Mouse (Mus musculus) right cerebral cortex, postnatal 10 days (tissue): ENCODE measurements around the gene Creld1.

Experiments used
- DNase-seq, 2 experiments: peaks; one replicate each; pipeline ENCODE4 v3.0.0; 2021; ENCODE audit warnings: low spot score in 2 of 2

The Creld1 gene

GRCm38 (mm10) chr6:113508272-113508946 is 25.3 kb downstream of the Creld1 start:
- DNase-seq = peak in 1 of 2 experiments; percentile 35

GRCm38 (mm10) chr6:113508947-113509280 is 25.8 kb downstream of the Creld1 start:
- no peak for DNase-seq

- DNase-seq = no peak
Measured at GRCm38 (mm10) chr6:113513944-113514343, 30.8 kb downstream of the Creld1 start.

GRCm38 (mm10) chr6:113514600-113514999 is 31.5 kb downstream of the Creld1 start:
- DNase-seq = no peak

- DNase-seq = no peak
Measured at GRCm38 (mm10) chr6:113517434-113518080, 34.5 kb downstream of the Creld1 start.

GRCm38 (mm10) chr6:113522310-113522709 is 39.2 kb downstream of the Creld1 start:
- no peak for DNase-seq

- DNase-seq = no peak
Measured at GRCm38 (mm10) chr6:113523420-113523819, 40.3 kb downstream of the Creld1 start.

GRCm38 (mm10) chr6:113530932-113531839 is 48.1 kb downstream of the Creld1 start, which contains the start of the genes Emc3 and Fancd2:
Emc3 (minus strand) TSS chr6:113531652.
Fancd2 (plus strand) TSS chr6:113531682.
- peak; percentile 92 to 95 for DNase-seq

GRCm38 (mm10) chr6:113531840-113532404 is 48.8 kb downstream of the Creld1 start:
- DNase-seq = no peak

GRCm38 (mm10) chr6:113534886-113535285 is 51.8 kb downstream of the Creld1 start:
- no peak for DNase-seq

GRCm38 (mm10) chr6:113541610-113542009 is 58.5 kb downstream of the Creld1 start:
- DNase-seq = no peak
